24 mouse cellular contexts compared by ENCODE assay signal in the genomic region with DNA sequence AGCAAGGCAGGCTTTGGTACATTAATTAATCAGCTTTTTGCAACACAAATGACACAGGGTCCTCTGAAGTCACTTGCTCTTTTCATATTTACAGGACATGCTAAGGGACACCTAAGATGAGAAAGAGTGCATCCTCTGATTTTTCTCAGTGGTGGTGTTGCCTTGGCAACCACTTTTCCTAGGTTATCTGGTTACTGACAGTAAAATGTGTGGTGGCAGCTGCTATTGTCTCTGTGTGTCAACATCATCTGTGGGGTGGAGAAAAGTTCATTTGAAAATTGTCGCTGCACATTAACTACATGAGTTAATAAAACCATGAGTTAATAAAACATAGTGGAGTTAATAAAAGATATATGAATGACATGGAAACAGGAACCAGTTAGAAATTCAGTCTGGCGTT. TPM values are rescaled to one million over a fixed set of nuclear protein-coding genes. Genes with fewer than 3 reads are reported as not detected.
"Had no signal": no experiment of that assay in that cellular context is flagged by ENCODE, and none has a peak within 500 bp of the region (broad histone marks: within the 10 kb centered on the region; RNA-seq: fewer than 3 reads in every experiment).

No protein-coding gene starts in this region.

- H3K27me3 ChIP-seq: liver, embryonic 13.5 days; neural tube, embryonic 13.5 days had no signal

- H3K27ac ChIP-seq: kidney, postnatal 0 days; layer of hippocampus, adult 2 months; left cerebral cortex, adult 2 months; liver, embryonic 13.5 days; neural tube, embryonic 13.5 days; stomach, postnatal 0 days had no signal

- ATAC-seq: intestine, embryonic 16.5 days had no signal

- H3K4me1 ChIP-seq: liver, embryonic 13.5 days; neural tube, embryonic 13.5 days had no signal

- H3K9me3 ChIP-seq: liver, embryonic 13.5 days; neural tube, embryonic 13.5 days had no signal

- H3K4me2 ChIP-seq: liver, embryonic 13.5 days; neural tube, embryonic 13.5 days had no signal

- H3K4me3 ChIP-seq: layer of hippocampus, adult 2 months; left cerebral cortex, adult 2 months; liver, embryonic 13.5 days; neural tube, embryonic 13.5 days had no signal

- H3K36me3 ChIP-seq: liver, embryonic 13.5 days; neural tube, embryonic 13.5 days had no signal

- H3K9ac ChIP-seq: liver, embryonic 13.5 days; neural tube, embryonic 13.5 days had no signal

- DNase-seq: kidney, adult 18-20 months; kidney, adult 9 months; kidney, postnatal 25 days; layer of hippocampus, postnatal 36 days; liver, embryonic 13.5 days; lung, adult 2 months; lung, postnatal 14 days; lung, postnatal 4 days; right cerebral cortex, adult 18-20 months; right cerebral cortex, postnatal 14 days; right cerebral cortex, postnatal 4 days; thymus, adult 2 months; thymus, postnatal 14 days; thymus, postnatal 4 days had no signal

RNA-seq across cellular contexts. Expression of a gene that starts 47.8 kb away (rescaled TPM):
- total RNA-seq: layer of hippocampus, postnatal 36 days; left cerebral cortex, postnatal 10 days; megakaryocyte progenitor cell, adult 5-6 weeks; megakaryocyte-erythroid progenitor cell, adult 5-6 weeks had no signal
- polyA plus RNA-seq: lung, embryonic 16.5 days; neural tube, embryonic 13.5 days had no signal

RNA-seq across cellular contexts. Expression of a gene that starts 56.9 kb away (rescaled TPM):
- total RNA-seq: layer of hippocampus, postnatal 36 days; left cerebral cortex, postnatal 10 days; megakaryocyte progenitor cell, adult 5-6 weeks; megakaryocyte-erythroid progenitor cell, adult 5-6 weeks had no signal
